Mouse (Mus musculus) testis, adult 2 months (tissue): ENCODE measurements around the gene Pde8a.

Experiments
- CTCF ChIP-seq: fragments of 200-500 bp; IDR thresholded peaks from 2 replicates; pipeline ENCODE4 v1.5.1; 2012; ENCODE audit warnings: low read depth, mild to moderate bottlenecking, inconsistent platforms, low read length, moderate library complexity; ENCODE audit not compliant: control insufficient read depth, insufficient read depth, insufficient replicate concordance
- POLR2A ChIP-seq: fragments of 200-500 bp; IDR thresholded peaks from 2 replicates; pipeline ENCODE4 v1.6.1; 2012; ENCODE audit warnings: low read depth, mild to moderate bottlenecking, inconsistent platforms, low read length, moderate library complexity; ENCODE audit not compliant: control insufficient read depth

DNA sequence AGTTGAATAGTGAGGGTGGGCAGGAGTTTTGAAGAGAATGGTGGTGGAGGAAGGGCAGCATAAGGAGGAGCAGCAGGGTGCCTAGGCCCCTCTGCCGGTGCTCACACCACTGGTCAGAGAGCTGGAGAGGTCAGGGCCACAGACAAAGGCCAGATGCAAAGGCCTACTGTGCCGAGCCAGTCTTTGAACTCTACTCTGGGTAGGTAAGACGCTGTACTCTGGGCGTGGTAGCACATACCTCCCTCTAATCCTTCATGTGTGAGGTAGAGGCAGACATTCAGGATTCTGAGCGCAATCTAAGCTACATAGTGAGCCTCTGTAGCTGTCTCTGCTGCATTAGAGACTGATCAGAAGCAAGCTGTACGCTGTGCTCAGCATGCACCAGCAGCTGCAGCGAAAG lies 73.1 kb downstream of the Pde8a start:
- TF ChIP-seq POLR2A (no peak), CTCF (no peak)
